Mouse (Mus musculus) activated CD4-positive, CD25-positive, alpha-beta regulatory T cell, adult 9 weeks (primary cell): Measurements from ENCODE around the gene Tex13c3. TPM values are rescaled to one million over a fixed set of nuclear protein-coding genes. Genes with fewer than 3 reads are reported as not detected.

Experiments used
- polyA plus RNA-seq: library from polyadenylated mRNA; unstranded; fragments of 100-300 nt; shearing (Covaris generic); gene quantifications from one replicate; pipeline ENCODE4 v1.2.1, GENCODE M21; 2017

Gene Tex13c3
- polyA plus RNA-seq, result not detected

DNA sequence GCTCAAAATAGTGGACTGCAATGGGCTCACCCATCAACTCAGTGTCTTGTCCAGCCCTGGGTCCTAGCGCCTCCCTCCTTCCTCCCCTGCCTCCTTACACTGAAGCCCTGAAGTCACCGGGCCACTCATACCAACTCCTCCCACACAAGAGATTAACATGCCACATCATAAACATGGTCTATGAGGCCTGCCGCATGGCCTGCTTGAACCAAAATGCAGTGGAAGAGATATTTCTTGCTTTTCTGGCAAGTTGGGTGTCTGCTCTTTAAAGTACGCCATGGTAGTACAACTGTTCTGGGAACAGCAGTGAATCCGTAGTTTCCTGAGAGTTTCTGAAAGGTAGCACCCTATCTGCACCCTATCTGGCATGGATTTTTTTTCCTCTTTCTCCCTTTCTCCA is at the start of gene Tex13c3:
Gene Tex13c3 (minus strand): TSS at position 101 of the 400 bp plus-strand sequence.

